Mouse (Mus musculus): ENCODE results near the gene Cpe.

- TF ChIP-seq EP300 (IDR thresholded peaks at IDR 0.05; ENCODE audit: low read depth) (no peak), CTCF (IDR thresholded peaks at IDR 0.05; ENCODE audit: low read depth) (no peak)
Observed at GRCm38 (mm10) chr8:64647148-64647547, 45.7 kb downstream of the Cpe start.

Data from liver, embryonic 14.5 days (tissue).